Mouse (Mus musculus) ES-E14 (cell line): ENCODE measurements at regions not wholly inside any gene's neighbourhood (a gene's known extent, or its start where the extent isn't known, plus 50 kb on each side); places are given as distances from the start of the nearest gene placed in this dataset.

Experiments used
- DNase-seq: peaks from one replicate; pipeline ENCODE4 v3.0.0-alpha.2; 2013; ENCODE audit warnings: low read depth, low spot score
- H3K27ac ChIP-seq: 2 replicates; pipeline ENCODE4 v1.5.1; 2012; ENCODE audit warnings: low read depth, mild to moderate bottlenecking, low read length, moderate library complexity, mixed read lengths; ENCODE audit not compliant: poor library complexity, insufficient read depth, severe bottlenecking
- H3K36me3 ChIP-seq: 2 replicates; pipeline ENCODE4 v1.6.1; 2012; ENCODE audit warnings: mild to moderate bottlenecking, low read length, moderate library complexity, mixed read lengths; ENCODE audit not compliant: control insufficient read depth, poor library complexity, insufficient read depth, severe bottlenecking
- H3K4me1 ChIP-seq, 2 experiments: fragments of 150-350 bp in 1 of 2; sonication (generic) in 1 of 2; 2 replicates each; pipeline ENCODE4 v1.6.1; 2012; ENCODE audit warnings: low read length in 2 of 2, mild to moderate bottlenecking in 1 of 2, mixed read lengths in 1 of 2; ENCODE audit not compliant: control insufficient read depth in 2 of 2, insufficient read depth in 2 of 2, poor library complexity in 1 of 2
- H3K4me3 ChIP-seq, 2 experiments: fragments of 150-350 bp in 1 of 2; sonication (generic) in 1 of 2; 2 replicates each; pipeline ENCODE4 v1.5.1; 2012; ENCODE audit warnings: low read length in 2 of 2, low read depth in 1 of 2, mild to moderate bottlenecking in 1 of 2, mixed read lengths in 1 of 2; ENCODE audit not compliant: insufficient read depth in 1 of 2, poor library complexity in 1 of 2, severe bottlenecking in 1 of 2
- H3K9ac ChIP-seq: 2 replicates; pipeline ENCODE4 v1.6.1; 2012; ENCODE audit warnings: low read depth, mild to moderate bottlenecking, low read length, mixed read lengths; ENCODE audit not compliant: poor library complexity, insufficient read depth, severe bottlenecking
- H3K9me3 ChIP-seq: fragments of 150-350 bp; sonication (generic); 2 replicates; pipeline ENCODE4 v1.6.1; 2012; ENCODE audit warnings: low read depth, mild to moderate bottlenecking, low read length; ENCODE audit not compliant: control insufficient read depth, insufficient read depth
- CHD2 ChIP-seq: IDR thresholded peaks from 2 replicates; pipeline ENCODE4 v1.6.1; 2014; ENCODE audit warnings: mild to moderate bottlenecking, low read depth, low read length, inconsistent platforms
- HCFC1 ChIP-seq: IDR thresholded peaks from 2 replicates; pipeline ENCODE4 v1.6.1; 2012; ENCODE audit warnings: low read length, inconsistent platforms, borderline replicate concordance; ENCODE audit not compliant: insufficient read depth
- MAFK ChIP-seq: IDR thresholded peaks from 2 replicates; pipeline ENCODE4 v1.6.1; 2014; ENCODE audit warnings: mild to moderate bottlenecking, low read depth, low read length, inconsistent platforms; ENCODE audit not compliant: insufficient read depth
- ZC3H11A ChIP-seq: IDR thresholded peaks from 2 replicates; pipeline ENCODE4 v1.6.1; 2012; ENCODE audit warnings: low read depth, mild to moderate bottlenecking, inconsistent platforms, low read length, borderline replicate concordance
- ZNF384 ChIP-seq: IDR thresholded peaks from 2 replicates; pipeline ENCODE4 v1.6.1; 2012; ENCODE audit warnings: low read depth, low read length, inconsistent platforms
- in situ Hi-C, 2 experiments: fragments of 600-800 bp; cut with MboI; formaldehyde crosslinking; loops; one replicate each; pipeline ENCODE4 v1.15.1; 2025; ENCODE audit warnings: low sequenced_read_pairs in 2 of 2, inconsistent platforms in 1 of 2; ENCODE audit not compliant: unreplicated experiment in 2 of 2

DNA sequence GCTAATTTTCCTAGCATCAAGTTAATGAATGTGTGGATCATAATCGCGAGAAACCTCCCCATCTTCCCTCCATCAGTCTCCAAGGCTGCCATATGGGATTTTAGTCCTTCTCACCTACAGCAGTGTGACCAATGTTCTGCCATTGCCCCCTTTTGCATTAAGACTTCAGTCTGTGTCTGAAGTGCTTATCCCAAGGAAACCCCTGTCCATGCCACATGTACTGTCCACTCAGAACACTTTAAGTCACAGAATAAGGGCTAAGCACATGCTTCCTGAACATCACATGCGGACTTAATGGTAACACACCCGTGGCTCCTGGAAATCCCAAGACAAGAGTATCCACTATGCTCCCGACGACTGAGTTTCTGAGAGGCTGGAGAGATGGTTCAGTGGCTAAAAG lies 165.7 kb upstream of the Nfe2l3 start:
- H3K9me3 ChIP-seq: no peaks in the 10 kb centered on the region
- H3K27ac ChIP-seq: no peak overlapping the region
- DNase-seq: no peak
- no peak overlapping the region for H3K4me3 ChIP-seq
- no peak overlapping the region for H3K9ac ChIP-seq
- no peak for TF ChIP-seq ZNF384
- no peak for TF ChIP-seq MAFK
- no peak for TF ChIP-seq CHD2
- no peak for TF ChIP-seq ZC3H11A
- no peak for TF ChIP-seq HCFC1
- peaks cover 2 to 7% of the 10 kb centered on the region in 2 experiments; a peak in 2 of 4 replicates for H3K4me1 ChIP-seq
- no peaks in the 10 kb centered on the region for H3K36me3 ChIP-seq
- in situ Hi-C loops: no loop called here

DNA sequence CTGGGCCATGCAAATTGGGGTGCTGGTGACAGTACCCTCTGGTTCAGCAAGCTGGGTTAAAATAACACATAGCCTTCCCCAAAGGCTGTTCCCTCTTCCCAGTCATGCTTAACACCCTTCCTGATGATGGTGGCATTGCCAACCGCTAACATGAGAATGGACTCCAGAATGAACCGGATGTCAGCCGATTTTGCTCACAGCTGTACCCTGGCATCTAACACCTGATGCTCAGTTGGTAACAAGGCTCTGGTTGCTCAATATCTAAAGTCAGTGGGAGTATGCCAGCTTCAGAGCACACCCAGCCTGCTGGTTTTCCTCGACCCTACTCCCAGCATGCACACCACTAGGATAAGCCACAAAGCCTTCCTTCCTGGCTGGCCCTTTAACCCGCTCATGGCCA lies 164.6 kb upstream of the Nfe2l3 start:
- in situ Hi-C loops: no loop called here
- no peak for TF ChIP-seq CHD2
- no peak for TF ChIP-seq ZC3H11A
- TF ChIP-seq HCFC1: no peak
- TF ChIP-seq MAFK: no peak
- no peak for TF ChIP-seq ZNF384
- DNase-seq: no peak
- Histone ChIP-seq H3K9ac (no peak overlapping the region), H3K4me3 (no peak overlapping the region), H3K36me3 (no peaks in the 10 kb centered on the region), H3K4me1 (peaks cover 2 to 11% of the 10 kb centered on the region in 2 experiments; a peak in 2 of 4 replicates), H3K9me3 (no peaks in the 10 kb centered on the region), H3K27ac (no peak overlapping the region)

DNA sequence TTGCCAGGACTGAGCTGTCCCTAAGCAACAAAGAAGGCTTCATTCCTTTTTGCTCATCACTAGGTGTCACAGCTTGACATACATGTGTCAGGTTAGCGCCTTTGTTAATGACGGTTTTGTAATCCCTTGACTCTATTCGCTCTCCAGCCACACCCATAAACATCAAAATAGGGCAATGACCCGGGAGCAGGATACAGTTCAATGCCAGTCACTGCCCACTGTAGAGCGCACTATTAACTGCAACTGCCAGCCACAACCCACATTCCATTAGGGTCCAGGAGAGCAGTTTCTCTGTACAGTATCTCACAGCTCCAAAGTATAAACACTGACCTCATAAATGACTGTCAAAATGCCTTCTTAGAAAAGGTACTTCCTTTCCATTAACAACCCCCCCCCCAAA lies 163.5 kb upstream of the Nfe2l3 start:
- in situ Hi-C loops: no loop called here
- Histone ChIP-seq H3K36me3 (no peaks in the 10 kb centered on the region), H3K4me1 (peaks cover 2 to 11% of the 10 kb centered on the region in 2 experiments; a peak in 2 of 4 replicates), H3K4me3 (no peak overlapping the region), H3K9ac (no peak overlapping the region), H3K9me3 (no peaks in the 10 kb centered on the region), H3K27ac (no peak overlapping the region)
- DNase-seq: no peak
- TF ChIP-seq CHD2 (no peak), ZNF384 (no peak)

DNA sequence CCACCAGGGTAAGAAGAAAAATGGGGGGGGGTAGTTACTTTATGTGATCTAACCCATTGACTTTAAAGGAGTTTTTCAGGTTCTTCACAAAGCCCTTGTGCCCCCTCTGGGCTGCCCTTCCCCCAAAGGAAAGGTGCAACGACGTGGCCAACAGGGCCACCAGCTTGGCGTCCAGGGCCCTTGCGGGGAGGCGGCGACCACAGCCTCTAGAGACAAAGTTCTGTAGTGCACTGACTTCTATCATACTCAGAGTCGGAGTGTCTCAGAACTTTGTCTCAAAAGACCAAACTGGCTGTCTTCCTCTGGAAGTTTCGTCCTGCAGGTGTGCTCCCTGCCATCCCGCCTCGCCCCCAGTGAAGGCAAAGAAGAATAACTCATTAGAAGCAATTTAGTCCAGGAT lies 162.9 kb upstream of the Nfe2l3 start:
- H3K27ac ChIP-seq: no peak overlapping the region
- peak overlapping the region; percentile 91 to 97; a peak in 3 of 4 replicates for H3K4me3 ChIP-seq
- no peaks in the 10 kb centered on the region for H3K36me3 ChIP-seq
- H3K9me3 ChIP-seq: no peaks in the 10 kb centered on the region
- DNase-seq: no peak
- TF ChIP-seq CHD2: no peak
- no peak for TF ChIP-seq HCFC1
- TF ChIP-seq ZNF384: no peak
- TF ChIP-seq MAFK: no peak
- TF ChIP-seq ZC3H11A: no peak
- H3K9ac ChIP-seq: no peak overlapping the region
- peaks cover 2 to 11% of the 10 kb centered on the region in 2 experiments; a peak in 2 of 4 replicates for H3K4me1 ChIP-seq
- in situ Hi-C loops: no loop called here
